Mouse (Mus musculus) embryonic fibroblast, embryonic 13.5 days (primary cell): ENCODE data around the gene Dcakd.

Source experiments
- CTCF ChIP-seq: IDR thresholded peaks from 2 replicates; pipeline ENCODE4 v1.5.1; 2011; ENCODE audit warnings: mild to moderate bottlenecking, control low read depth, low read length, moderate library complexity, borderline replicate concordance; ENCODE audit not compliant: insufficient read depth
- POLR2A ChIP-seq: IDR thresholded peaks from 2 replicates; pipeline ENCODE4 v1.6.1; 2011; ENCODE audit warnings: low read depth, mild to moderate bottlenecking, control low read depth, low read length, moderate library complexity

DNA sequence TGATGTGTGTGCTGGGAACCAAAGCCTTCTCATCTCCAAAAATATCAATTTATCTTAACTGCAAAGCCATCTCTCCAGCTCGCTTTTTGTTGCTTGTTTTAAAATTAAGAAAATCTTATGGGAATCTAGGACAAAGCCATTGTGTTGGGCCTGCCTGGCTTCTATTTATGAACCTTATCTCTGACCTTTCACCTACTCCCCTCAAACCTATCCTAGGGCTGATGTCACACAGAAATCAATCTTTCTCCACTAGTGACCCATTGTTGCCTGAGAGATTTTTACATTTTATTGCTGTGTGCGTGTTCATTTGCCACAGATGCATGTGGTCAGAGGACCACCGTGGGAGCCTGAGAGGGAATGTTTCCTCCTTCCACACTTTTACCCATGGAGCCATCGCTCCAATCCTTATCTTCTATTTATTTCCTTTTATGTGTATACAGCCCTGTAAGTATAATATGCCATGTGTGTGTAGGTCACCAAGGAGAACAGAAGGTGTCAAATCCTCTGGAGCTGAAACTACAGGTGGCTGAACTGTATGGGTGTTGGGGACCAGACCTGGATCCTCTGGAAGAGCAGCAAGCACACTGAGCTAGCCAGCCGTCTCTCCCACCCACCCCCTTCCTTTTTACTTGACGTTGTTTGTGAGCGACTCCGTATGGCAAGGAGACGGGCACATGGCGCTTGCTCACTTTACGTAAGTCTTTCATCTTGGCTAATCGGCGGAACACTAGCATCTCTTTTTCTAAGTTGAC is 17.5 kb downstream of the Dcakd start:
- no peak for TF ChIP-seq CTCF
- no peak for TF ChIP-seq POLR2A
